Mouse (Mus musculus) liver, adult (tissue): ENCODE data around the gene Gm20532.
A peak's percentile ranks its signal among the peaks of the same experiment; 100 is the strongest.

Experiments used
- GATA4 ChIP-seq: IDR thresholded peaks from 2 replicates; pipeline ENCODE4 v1.6.1; 2014; ENCODE audit warnings: mild to moderate bottlenecking, low read length; ENCODE audit not compliant: insufficient replicate concordance

Gm20532 gene

GRCm38 (mm10) chr2:26598462-26598861 is 12.0 kb downstream of the Gm20532 start:
- TF ChIP-seq GATA4: no peak

GRCm38 (mm10) chr2:26599965-26600364 is 13.5 kb downstream of the Gm20532 start:
- TF ChIP-seq GATA4: no peak

- no peak; the same call in 1 of the 2 replicates for TF ChIP-seq GATA4
Observed at GRCm38 (mm10) chr2:26600664-26601063, 14.2 kb downstream of the Gm20532 start.

- no peak for TF ChIP-seq GATA4
Observed at GRCm38 (mm10) chr2:26601595-26601994, 15.2 kb downstream of the Gm20532 start.

GRCm38 (mm10) chr2:26602631-26603030 is 16.2 kb downstream of the Gm20532 start:
- no peak for TF ChIP-seq GATA4

GRCm38 (mm10) chr2:26603159-26603558 is 16.7 kb downstream of the Gm20532 start:
- no peak for TF ChIP-seq GATA4

- TF ChIP-seq GATA4: 0 out of 2 replicates have a peak, but pooled peaks have one; percentile 20
Observed at GRCm38 (mm10) chr2:26603720-26604671, 17.6 kb downstream of the Gm20532 start, which contains the start of gene Agpat2. Gene Agpat2, minus strand, starts transcription at chr2:26604417.

GRCm38 (mm10) chr2:26605331-26605730 is 18.9 kb downstream of the Gm20532 start:
- TF ChIP-seq GATA4: no peak

- no peak for TF ChIP-seq GATA4
Observed at GRCm38 (mm10) chr2:26606579-26606978, 20.1 kb downstream of the Gm20532 start.

GRCm38 (mm10) chr2:26607056-26607910 is 20.8 kb downstream of the Gm20532 start:
- TF ChIP-seq GATA4: no peak

- no peak for TF ChIP-seq GATA4
Observed at GRCm38 (mm10) chr2:26608781-26609180, 22.3 kb downstream of the Gm20532 start.

GRCm38 (mm10) chr2:26609261-26609661 is 22.8 kb downstream of the Gm20532 start:
- TF ChIP-seq GATA4: no peak

GRCm38 (mm10) chr2:26610526-26610925 is 24.1 kb downstream of the Gm20532 start:
- TF ChIP-seq GATA4: no peak

GRCm38 (mm10) chr2:26611054-26611453 is 24.6 kb downstream of the Gm20532 start:
- no peak for TF ChIP-seq GATA4

GRCm38 (mm10) chr2:26611896-26612295 is 25.5 kb downstream of the Gm20532 start:
- TF ChIP-seq GATA4: no peak
